Mouse (Mus musculus): ENCODE measurements around the gene Ptpn11. TPM values are rescaled to one million over a fixed set of nuclear protein-coding genes. Genes with fewer than 3 reads are reported as not detected.

The Ptpn11 gene
- total RNA-seq, 2 experiments from 2014 or later, result 78.0 to 80.4 TPM

DNA sequence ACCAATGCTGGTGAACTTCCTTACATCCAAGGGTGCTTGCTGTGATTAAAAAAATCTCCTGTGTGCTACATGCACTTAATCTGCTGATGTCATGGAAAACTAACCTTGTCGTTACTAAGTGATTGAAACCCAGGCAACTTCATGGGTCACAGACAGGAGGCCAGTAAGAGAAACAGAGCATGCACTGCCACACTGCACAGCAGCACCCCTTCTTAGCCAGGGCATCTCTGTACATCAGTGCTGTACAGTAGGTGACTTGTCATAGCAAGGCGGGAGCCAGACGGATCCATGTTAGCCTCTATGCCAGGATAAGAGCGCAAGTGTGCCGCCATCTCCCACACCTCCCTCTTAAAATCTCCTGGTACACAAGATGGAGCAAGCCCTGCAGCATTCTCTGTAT is 45.6 kb downstream of the Ptpn11 start:
- DNase-seq (ENCODE audit: extremely low spot score in 1 of 2, low spot score in 2 of 2), result no peak
- intact Hi-C loops (cut with DNase I), result no loop called here

GRCm38 (mm10) chr5:121144441-121145238 is 46.6 kb downstream of the Ptpn11 start:
- intact Hi-C loops (cut with DNase I), result no loop called here
- DNase-seq (ENCODE audit: extremely low spot score in 1 of 2, low spot score in 2 of 2), result no peak

GRCm38 (mm10) chr5:121142431-121143119 is 48.6 kb downstream of the Ptpn11 start:
- peak in 1 of 2 experiments; percentile 40 for DNase-seq (ENCODE audit: extremely low spot score in 1 of 2, low spot score in 2 of 2)
- intact Hi-C loops (cut with DNase I), result no loop called here

DNA sequence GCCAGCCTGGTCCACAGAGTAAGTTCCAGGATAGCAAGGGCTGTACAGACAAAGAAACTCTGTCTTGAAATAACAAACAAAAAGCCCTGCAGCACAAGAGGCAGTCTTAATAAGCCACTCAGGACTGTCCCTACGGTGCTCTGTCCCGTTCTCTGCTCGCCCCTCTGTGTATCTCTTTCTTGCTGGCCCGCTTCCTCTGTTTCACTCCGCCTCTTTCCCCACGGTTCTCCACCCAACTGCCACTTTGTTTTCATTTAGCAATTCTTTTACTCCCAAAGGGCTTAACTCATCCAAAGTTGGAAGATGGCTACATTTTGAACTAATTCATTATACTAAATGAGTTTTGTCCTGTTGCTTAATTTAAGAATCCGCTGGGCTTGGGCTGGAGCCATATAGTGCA is 50.9 kb downstream of the Ptpn11 start:
- intact Hi-C loops (cut with DNase I), result no loop called here
- no peak for DNase-seq (ENCODE audit: extremely low spot score in 1 of 2, low spot score in 2 of 2)

GRCm38 (mm10) chr5:121137125-121137524 is 54.1 kb downstream of the Ptpn11 start:
- intact Hi-C loops (cut with DNase I), result no loop called here
- no peak for DNase-seq (ENCODE audit: extremely low spot score in 1 of 2, low spot score in 2 of 2)

- no peak for DNase-seq (ENCODE audit: extremely low spot score in 1 of 2, low spot score in 2 of 2)
Measured at GRCm38 (mm10) chr5:121131801-121132200, 59.4 kb downstream of the Ptpn11 start.

GRCm38 (mm10) chr5:121129254-121129653 is 61.9 kb downstream of the Ptpn11 start:
- no peak for DNase-seq (ENCODE audit: extremely low spot score in 1 of 2, low spot score in 2 of 2)
- intact Hi-C loops (cut with DNase I), result loop anchor here (5.0 kb wide), 1 partner anchor 122 kb away; no protein-coding TSS in a partner anchor

More at GRCm38 (mm10) chr5:121131801-121132200, 59.4 kb downstream of the Ptpn11 start:
- intact Hi-C loops (cut with DNase I), result no loop called here

- intact Hi-C loops (cut with DNase I), result loop anchor here (5.0 kb wide), 1 partner anchor 119 kb away; no protein-coding TSS in a partner anchor
- DNase-seq (ENCODE audit: extremely low spot score in 1 of 2, low spot score in 2 of 2), result no peak
Measured at GRCm38 (mm10) chr5:121126051-121126450, 65.1 kb downstream of the Ptpn11 start.

DNA sequence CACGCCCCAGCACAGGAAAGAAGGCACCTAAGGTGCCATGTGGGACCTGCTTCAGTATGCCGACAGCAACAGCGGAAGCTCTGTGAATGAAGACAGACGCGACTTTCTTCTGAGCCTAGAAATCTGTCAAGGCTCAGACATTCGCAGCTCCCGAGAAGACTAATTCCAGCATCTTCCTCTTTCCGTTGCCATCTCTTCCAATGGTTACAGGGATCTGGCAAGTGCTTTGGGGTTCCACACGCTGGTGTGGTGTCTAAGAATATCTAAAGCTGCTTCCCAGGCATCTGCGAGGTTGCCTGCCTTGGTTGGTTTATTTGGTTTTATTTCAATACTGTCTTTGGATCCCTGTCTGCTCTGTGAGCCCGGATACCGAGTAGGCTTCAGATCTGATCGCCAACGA is 65.6 kb downstream of the Ptpn11 start:
- no peak for DNase-seq (ENCODE audit: extremely low spot score in 1 of 2, low spot score in 2 of 2)
- intact Hi-C loops (cut with DNase I), result loop anchor here (5.0 kb wide), 1 partner anchor 118 kb away; no protein-coding TSS in a partner anchor

DNA sequence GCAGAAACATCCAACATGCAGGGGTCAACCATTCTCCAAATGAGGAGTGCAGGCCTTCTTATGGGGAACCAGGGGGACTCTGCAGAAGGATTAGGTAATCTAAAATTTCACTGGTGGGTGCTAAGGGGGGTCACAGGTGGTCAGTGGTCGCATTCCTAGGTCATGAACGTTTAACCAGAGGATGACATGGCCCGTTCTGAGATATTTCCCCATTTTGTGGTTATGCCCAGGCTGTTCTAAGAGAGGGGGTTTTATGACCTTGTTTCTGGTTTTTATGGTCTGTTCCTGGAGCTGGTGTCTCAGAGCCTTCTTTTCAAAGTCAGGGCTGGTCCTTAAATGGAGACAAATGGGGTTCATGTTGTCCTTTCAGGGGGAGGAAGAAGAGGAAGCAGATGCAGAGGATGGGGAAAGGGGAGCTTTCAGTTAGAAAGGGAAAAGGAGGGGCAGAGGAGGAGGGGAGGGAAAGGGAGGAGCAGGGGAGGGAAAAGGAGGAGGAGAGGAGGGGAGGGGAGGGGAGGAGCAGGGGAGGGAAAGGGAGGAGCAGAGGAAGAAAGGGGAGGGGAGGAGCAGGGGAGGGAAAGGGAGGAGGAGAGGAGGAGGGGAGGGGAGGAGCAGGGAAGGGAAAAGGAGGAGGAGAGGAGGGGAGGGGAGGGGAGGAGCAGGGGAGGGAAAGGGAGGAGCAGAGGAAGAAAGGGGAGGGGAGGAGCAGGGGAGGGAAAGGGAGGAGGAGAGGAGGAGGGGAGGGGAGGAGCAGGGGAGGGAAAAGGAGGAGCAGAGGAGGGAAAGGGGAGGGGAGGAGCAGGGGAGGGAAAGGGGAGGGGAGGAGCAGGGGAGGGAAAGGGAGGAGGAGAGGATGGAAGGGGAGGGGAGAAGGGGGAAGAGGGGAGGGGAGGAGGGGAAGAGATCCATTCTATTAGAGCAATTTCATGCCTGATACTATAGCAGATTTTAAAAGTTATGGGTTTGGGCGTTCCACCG is 66.7 kb downstream of the Ptpn11 start:
- intact Hi-C loops (cut with DNase I), result loop anchor here (5.0 kb wide), 1 partner anchor 117 kb away; no protein-coding TSS in a partner anchor
- no peak for DNase-seq (ENCODE audit: extremely low spot score in 1 of 2, low spot score in 2 of 2)

GRCm38 (mm10) chr5:121123399-121123798 is 67.8 kb downstream of the Ptpn11 start:
- intact Hi-C loops (cut with DNase I), result no loop called here

GRCm38 (mm10) chr5:121122577-121122976 is 68.6 kb downstream of the Ptpn11 start:
- intact Hi-C loops (cut with DNase I), result no loop called here

More at GRCm38 (mm10) chr5:121123399-121123798, 67.8 kb downstream of the Ptpn11 start:
- DNase-seq (ENCODE audit: extremely low spot score in 1 of 2, low spot score in 2 of 2), result no peak

GRCm38 (mm10) chr5:121122036-121122435 is 69.2 kb downstream of the Ptpn11 start:
- intact Hi-C loops (cut with DNase I), result no loop called here
- DNase-seq (ENCODE audit: extremely low spot score in 1 of 2, low spot score in 2 of 2), result no peak

More at GRCm38 (mm10) chr5:121122577-121122976, 68.6 kb downstream of the Ptpn11 start:
- DNase-seq (ENCODE audit: extremely low spot score in 1 of 2, low spot score in 2 of 2), result no peak

GRCm38 (mm10) chr5:121119331-121120034 is 71.7 kb downstream of the Ptpn11 start:
- intact Hi-C loops (cut with DNase I), result loop anchor here (5.0 kb wide), 1 partner anchor 107 kb away; the partner anchor contains the start of gene Rph3a
- peak in 1 of 2 experiments; percentile 54 for DNase-seq (ENCODE audit: extremely low spot score in 1 of 2, low spot score in 2 of 2)

- intact Hi-C loops (cut with DNase I), result loop anchor here (5.0 kb wide), 1 partner anchor 106 kb away; the partner anchor contains the start of gene Rph3a
- DNase-seq (ENCODE audit: extremely low spot score in 1 of 2, low spot score in 2 of 2), result no peak
Measured at GRCm38 (mm10) chr5:121118345-121118744, 72.9 kb downstream of the Ptpn11 start.

GRCm38 (mm10) chr5:121116941-121117340 is 74.3 kb downstream of the Ptpn11 start:
- intact Hi-C loops (cut with DNase I), result loop anchor here (5.0 kb wide), 1 partner anchor 105 kb away; the partner anchor contains the start of gene Rph3a
- no peak for DNase-seq (ENCODE audit: extremely low spot score in 1 of 2, low spot score in 2 of 2)

DNA sequence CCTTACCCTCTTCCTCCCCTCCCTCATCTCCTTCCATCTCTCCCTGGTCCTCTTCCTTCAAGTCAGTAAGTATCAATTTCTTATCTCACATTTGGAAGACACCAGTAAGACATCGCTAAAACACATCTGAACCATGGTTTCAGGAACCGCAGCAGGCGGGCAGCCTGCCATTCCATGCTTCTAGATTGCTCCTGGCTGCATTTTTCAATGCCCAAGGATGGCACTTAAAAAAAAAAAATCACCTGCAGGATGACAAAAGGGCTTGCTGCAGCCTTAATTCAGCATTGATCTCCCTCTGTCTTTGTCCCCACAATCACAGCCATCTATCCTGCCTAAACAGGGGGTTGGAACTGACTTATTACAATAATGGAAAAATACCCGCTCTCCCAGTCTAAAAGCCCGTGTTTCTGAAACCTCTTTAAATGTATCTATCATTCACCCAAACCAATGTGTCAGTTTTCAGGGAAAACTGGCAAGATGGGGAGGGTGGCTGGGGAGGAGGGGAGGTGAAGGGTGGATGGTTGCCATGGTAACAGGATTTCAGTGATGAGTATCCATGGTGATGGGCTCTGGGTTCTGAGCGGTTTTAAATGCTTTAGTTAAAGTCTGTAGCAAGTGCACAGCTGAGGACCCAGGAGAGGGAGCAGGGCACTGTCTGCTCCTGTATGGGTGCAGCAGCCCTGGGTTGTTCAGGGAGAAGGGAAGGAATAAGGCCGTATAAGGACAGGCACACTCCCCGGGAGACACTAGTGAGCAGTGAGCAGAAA is 75.6 kb downstream of the Ptpn11 start:
- DNase-seq (ENCODE audit: extremely low spot score in 1 of 2, low spot score in 2 of 2), result peak; percentile 40 to 85
- intact Hi-C loops (cut with DNase I), result loop anchor here (5.0 kb wide), 1 partner anchor 103 kb away; the partner anchor contains the start of gene Rph3a

Measured in left cerebral cortex, postnatal 10 days (tissue).